Mouse (Mus musculus): Measurements from ENCODE around the gene Mindy4.

Gene Mindy4

DNA sequence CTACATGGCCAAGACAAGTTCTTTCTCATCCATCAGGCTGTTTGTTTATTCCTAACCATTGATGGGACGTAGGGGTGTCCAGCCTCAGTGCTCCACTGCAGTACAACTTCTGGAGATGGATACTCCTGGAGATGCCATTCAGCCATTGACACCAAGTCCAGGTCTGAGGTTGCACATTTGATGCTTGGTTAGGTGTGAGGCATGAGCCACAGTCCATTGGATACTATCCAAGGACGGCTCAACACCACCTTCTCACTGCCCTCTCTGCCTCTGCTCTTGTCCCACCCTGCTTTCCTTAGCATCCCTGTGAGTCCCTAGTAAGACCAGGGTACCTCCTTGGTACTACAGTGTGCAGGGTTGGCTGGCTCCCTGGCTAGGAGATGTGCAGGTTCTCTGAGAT is 96.7 kb downstream of the Mindy4 start:
- no peak for DNase-seq (ENCODE audit: low spot score in 2 of 2)

DNA sequence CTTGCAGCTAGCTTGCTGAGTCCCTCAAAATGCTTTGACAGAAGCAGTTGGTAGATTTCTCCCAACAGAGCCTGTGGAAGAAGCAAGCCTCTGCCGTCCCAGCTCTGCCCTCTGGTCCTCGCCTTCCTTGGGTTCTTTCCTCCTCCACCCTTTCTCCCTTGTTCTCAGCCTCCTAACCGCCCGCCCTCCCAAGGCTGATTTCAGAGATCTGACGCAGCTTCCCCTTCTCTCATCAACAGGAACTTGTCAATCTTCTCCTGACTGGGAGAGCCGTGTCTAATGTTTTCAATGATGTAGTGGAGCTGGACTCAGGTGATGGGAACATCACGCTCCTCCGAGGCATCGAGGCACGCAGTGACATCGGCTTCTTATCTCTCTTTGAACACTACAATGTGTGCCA is 97.5 kb downstream of the Mindy4 start:
- DNase-seq (ENCODE audit: low spot score in 2 of 2), result no peak

DNA sequence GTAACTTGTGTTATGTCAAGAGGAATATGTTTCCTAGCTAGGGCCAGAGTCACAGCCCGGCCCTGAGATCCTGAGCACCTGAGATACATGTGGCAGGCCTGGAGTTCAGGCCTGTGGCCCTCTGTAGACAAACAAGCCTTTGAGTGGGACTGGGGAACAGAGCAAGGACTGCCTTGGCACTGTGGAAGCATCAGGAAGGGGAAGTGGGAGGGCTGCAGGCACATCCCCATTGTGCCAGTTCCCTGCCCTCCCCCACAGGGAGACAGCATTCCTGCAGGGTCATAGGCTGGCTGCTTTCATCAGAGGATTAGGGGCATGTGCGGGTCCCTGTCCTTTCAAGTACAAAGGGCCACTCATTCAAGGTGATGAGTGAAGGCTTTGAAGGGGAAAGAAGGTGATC is 107.0 kb downstream of the Mindy4 start:
- DNase-seq (ENCODE audit: low spot score in 2 of 2), result no peak

DNA sequence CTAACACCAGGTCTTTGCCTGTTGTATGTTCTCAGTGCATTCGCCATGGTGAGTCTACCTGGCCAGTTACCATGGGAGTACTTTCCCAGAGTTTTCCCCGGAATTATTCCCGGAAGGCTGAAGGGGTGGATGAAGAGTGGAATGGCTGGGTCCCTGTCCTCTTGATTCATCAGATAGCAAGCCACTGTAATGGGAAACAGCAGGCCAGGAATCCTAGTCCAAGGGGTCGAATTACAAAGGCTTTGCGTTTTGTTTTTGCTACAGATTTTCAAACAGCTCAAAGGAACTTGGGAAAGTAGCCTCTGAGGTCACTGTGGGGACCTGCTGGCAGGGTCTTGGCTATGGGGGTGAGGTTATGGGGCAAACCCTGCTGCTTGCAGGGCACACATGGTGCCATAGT is 108.8 kb downstream of the Mindy4 start:
- no peak for DNase-seq (ENCODE audit: low spot score in 2 of 2)

DNA sequence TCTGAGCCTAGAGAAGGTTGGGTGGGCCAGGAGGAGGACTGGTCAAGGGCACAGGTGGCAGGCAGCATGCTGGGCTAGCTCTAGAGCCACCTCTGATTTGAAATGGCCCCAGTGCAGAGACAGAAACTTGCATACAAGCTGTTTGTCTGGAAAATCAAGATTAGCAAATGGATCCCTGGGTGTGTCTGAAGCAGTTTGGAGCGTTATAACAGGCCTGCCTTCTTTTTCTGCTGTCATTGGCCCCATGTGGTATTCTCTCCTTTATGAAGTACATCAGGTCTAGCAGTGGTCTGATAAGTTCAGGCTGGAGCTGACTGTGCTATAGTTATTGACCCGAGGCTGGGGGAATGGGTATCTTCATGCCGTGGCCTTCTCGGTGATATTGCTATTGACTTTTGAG is 110.7 kb downstream of the Mindy4 start:
- DNase-seq (ENCODE audit: low spot score in 2 of 2), result no peak

DNA sequence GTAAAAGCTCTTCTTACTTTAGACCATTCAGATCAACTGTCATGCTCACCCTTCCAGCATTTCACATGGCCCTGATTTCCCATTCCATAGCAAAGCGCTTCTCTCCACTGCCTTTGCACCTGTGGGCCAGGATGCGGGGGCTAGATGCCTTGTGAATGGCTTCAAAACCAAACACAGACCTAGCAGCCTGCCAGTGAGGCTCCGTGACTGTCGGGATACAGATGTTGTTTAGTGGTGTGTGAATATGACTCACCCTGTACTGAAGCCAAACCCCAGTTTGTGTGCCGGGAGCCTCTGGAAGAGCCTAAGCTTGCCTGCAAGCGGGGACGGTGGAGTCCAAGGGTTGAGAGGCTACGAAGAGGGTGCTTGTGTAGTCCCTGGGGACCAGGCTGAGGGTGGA is 111.4 kb downstream of the Mindy4 start:
- no peak for DNase-seq (ENCODE audit: low spot score in 2 of 2)

DNA sequence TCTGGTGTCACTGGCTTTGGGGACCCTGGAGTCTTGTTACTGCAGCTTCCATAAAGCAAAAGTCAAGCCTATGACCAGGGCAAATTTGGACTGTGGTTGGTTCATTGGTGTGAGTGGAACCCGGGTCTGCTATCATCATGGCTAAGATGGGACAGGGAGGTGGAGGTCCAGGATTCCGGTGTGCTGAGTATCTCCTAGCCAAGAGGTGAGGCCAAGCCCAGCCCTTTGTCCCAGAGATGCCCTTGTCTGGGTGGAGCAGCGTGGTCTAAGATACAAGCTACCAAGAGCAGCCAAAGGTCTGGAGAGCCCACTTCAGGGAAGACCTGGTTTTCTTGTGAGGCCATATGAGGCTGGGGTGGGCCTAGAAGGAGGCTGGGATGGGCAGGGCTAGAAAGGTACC is 115.4 kb downstream of the Mindy4 start:
- no peak for DNase-seq (ENCODE audit: low spot score in 2 of 2)

DNA sequence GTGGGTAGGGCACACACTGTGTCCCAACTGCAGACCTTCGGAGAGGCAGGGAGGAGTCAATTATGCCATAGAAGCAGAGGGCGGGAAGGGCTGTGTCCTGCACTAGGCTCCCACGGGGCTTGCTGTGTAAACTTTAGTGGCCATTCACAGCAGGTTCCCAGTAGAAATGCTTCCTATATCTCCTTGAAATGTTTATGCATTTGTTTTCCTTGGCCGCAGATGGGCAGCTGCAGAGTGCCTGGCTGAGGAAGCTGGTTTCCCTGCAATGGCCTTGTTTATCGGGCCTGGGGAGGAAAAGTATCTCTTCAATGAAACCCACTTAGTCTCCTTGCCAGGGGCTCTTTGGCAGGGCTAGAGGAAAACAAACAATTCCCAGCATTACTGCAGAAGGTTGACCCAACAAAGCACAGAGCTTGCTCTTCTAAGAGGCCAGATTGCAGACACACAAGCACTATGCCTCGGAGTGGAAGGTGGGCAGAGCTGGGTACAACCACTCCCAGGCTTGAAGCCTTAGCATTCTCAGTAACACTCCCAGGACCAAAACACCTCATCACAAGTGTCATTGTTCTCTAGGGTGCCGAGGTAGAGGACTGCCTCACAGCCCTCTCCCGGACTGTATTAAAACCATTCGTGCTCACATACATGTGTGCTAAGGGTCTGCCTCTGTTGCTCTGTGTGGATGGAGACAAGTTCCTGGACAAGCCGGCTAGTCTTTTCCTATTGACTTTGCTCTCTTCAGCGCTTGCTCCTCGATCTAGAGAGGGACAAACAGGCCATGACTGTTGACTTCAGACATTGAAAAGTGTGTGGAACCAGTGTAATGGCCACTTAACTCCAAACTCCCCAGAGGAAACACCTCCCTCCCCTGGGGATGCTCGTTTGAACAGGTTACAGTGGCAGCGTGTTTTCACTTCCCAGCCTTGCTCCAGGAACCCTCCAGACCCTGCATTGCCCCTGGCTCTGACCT is 116.7 kb downstream of the Mindy4 start:
- DNase-seq (ENCODE audit: low spot score in 2 of 2), result no peak

DNA sequence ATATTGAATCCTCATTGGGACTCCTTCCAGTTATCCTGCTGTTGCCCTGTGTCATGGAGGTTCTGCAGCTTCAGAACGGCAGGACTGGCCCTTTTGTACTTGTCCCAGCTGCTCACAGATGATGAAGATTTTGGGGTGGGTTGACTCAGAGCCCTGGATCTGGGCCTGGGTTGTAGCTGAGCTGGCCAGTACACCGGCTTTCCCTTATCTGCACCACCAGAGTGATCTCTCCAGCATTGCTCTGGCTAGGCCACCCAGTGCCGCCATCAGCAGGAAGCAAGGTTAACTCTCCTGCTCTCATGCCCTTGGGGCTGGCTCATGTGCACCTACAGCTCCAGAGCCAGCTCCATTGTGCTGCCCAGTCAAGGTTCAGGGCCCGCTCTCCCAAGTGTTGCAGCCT is 117.7 kb downstream of the Mindy4 start:
- no peak for DNase-seq (ENCODE audit: low spot score in 2 of 2)

DNA sequence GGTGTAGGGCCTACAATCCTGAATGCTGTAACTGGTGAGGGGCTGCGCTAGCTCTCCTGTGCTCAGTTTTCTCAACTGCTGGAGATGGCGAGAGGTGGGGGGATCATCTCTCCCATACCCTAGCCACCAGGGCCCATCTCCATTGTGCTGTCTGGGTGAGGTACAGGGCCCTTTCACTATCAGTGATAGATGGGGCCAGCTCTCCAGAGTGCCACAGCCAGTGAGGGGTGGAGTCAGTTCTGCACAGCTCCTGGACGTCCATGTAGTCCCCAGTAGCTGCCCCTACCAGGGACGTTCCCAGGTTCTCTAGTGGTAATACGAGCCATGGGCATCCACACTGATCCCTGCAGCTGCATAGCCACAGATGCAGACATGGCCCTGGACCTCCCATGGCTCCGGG is 118.3 kb downstream of the Mindy4 start:
- DNase-seq (ENCODE audit: low spot score in 2 of 2), result no peak

DNA sequence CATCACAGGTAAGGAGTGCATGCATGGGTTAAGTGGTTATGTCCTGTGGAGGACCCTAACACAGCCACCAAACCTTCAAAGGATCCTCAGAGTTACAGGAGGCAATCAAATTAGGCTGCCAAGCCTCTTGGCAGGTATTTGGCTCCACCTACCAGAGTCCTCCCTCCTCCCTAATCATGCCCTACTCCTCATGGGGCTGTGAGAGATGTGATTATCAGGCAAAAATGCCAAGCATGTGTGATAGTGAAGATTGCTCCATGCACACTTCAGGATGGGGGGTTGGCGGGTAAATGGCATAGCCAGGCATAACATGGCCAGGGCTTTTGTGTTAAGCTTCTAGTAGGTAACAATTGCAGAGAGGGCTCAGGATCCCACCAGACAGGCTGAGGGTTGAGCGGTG is 119.8 kb downstream of the Mindy4 start:
- no peak for DNase-seq (ENCODE audit: low spot score in 2 of 2)

DNA sequence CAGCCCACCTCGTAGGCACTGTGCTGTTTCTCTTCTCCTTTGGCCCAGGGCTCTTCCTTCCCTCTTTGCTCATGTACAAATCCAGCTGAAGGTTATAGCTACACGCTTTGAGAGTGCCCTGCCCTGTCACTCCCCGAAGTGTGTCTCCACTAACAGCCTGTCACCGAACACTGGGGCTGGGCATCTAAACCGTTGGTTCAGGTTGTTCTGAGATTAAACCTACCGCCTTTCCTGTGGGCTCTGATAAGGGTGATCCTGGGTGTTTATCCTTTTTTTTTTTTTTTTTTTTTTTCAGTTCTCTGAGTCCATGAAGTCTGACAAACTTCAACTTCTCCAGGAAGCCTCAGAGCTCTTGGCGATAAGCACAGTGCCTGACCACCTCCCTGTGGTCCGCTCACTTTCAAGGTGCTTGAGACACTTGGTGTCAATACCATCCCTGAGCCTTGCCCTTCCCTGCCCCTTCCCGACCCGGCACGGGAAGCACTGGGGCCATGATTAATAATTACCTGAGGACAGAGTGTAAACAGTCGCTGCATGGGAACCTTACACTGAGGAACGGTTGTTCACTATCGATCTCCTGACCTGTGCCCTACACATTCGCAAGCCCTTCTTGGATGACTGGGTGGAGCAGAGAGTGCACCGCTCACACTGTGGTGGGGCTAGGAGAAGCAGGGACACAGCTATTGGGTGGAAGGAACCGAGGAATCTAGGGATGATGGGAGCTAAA is 120.9 kb downstream of the Mindy4 start:
- DNase-seq (ENCODE audit: low spot score in 2 of 2), result no peak

DNA sequence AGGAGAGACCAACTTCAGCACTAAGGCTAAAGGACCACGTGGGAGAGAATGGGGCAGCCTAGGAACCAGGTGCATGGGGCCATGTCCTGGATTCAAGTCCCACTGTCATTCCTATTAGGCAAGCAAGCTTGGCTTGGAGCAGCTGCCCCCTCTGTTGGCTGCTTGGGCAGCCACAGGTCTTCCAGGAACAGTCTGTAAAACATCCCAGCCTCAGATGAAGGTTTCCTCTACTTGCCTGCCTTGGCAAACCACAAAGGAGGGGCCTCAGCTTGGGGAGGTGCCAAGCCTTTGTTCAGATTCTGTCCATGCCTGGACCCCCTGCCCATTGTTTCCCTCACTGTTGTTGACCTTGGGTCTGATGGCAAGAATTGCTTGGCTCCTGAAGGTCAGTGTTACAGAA is 121.6 kb downstream of the Mindy4 start:
- no peak for DNase-seq (ENCODE audit: low spot score in 2 of 2)

DNA sequence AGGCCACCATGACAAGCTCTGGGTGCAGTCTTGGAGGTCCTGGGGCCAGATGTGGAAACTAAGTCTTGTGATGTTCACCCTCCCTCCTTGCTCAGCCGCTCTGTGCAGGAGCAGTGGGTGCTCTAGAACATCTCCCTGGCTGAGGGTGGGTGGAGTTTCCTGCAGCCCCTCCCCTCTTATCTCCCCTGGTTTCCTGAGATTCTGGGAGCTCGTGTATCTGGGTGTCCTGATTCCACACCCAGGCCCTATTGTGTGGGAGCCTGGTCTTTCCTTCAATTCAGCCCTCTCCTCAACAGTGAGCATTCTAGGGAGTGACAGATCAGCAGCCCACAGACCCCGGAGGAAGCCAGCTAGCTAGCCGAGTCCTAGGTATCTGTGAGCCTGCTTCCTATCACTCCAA is 123.1 kb downstream of the Mindy4 start:
- no peak for DNase-seq (ENCODE audit: low spot score in 2 of 2)

DNA sequence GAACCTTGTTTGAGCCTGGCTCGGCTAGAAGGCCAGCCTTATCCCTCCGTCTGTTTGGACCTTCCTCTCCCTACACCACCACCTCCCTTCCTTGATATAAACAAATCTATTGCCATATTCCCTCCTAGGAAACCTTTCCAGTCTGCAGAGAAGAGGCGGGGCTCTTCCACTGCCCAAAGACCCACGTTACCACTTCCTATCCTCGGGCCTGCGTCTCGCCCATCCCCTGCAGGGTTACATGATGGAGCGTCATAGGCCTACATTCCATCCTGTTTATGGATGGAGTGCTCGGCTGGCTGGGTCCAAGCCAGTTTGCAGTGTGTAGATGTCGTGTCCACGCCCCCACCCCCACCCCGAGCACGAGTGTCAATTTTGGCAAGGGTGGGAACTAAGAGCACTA is 124.1 kb downstream of the Mindy4 start:
- no peak for DNase-seq (ENCODE audit: low spot score in 2 of 2)

DNA sequence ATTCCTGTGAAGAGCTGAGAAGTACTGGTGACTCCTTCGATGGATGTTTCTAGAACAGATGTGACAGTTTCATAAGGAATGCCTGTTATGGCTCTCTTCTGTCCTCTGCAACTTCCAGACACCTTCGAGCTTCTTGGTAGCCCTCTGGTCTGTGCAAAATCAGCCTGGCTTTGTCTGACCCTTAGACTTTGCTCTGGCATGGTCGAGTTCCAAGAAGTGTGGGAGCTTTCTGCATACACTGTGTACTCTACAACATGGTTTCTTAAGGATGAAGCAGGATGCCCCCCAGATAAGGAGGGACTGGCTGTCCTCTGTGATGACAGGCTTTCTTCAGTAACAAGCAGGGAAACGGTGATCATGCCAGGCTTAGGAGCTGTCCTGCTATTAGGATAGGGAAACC is 125.0 kb downstream of the Mindy4 start:
- no peak for DNase-seq (ENCODE audit: low spot score in 2 of 2)

DNA sequence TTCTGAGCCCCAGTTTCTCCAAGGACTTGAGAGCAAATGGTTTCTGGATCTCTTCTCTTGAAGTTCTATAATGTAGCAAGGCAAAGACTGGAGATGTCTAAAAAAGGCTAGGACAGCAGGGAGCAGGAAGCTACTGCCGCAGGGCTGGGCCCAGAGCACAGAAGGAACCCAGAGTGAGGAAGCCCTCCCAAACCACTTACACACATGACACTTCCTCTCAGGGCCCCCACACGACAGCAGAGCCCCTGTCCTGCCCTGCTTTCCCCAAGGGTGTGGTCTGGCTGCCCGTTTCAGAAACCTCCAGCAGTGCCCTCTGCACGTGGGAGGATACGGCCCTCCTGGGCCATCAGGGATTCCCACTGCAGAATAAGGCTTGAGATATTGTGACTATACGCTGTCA is 128.1 kb downstream of the Mindy4 start:
- DNase-seq (ENCODE audit: low spot score in 2 of 2), result no peak

DNA sequence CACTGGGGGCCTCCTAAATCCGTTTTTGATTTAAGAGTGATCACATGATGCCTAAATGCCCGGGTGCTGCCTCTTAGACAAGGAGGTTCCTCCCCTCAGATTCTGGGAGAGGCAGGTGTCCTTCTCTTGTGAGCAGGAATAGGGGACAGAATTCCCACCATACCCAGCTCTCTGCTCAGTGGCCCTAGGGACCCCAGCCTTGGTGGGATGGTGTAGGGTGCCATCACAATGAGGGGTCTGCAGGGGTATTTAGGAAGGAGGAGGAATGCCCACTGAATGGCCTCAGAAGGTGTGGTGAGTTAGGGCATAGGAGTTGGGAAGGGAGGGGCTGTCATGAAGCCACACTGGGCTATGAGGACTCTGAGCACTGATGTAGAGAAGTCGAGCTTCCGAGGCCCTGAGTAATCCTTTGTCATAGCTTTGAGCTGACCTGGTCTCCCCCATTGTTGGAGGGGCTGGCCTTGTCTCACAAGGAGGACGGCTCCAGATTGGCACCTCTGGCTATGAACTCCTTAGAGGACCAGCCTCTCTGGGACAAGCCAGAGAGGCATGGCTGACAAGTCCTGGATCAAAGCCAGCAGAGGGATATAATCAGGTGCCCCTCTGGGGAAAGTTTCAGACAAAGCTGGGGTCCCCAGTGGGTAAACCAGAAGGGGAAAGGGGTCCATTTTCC is 129.1 kb downstream of the Mindy4 start:
- no peak for DNase-seq (ENCODE audit: low spot score in 2 of 2)

DNA sequence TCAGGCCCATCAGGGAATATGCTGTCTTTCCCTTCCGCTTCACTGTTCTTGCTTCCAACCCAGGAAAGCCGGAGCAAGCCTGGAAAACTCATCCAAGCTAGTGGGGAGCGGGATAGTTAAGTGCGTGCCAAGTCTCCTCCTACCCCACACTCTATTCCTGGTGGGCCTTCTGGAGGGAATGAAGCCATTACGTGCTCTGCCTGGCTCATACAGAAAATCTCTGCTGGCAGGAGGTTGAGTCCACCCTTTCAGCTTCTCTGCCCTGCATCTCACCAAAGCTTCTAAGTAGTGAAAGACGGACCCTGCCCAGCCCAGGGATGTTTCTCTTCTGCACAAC is 129.6 kb downstream of the Mindy4 start:
- DNase-seq (ENCODE audit: low spot score in 2 of 2), result no peak

DNA sequence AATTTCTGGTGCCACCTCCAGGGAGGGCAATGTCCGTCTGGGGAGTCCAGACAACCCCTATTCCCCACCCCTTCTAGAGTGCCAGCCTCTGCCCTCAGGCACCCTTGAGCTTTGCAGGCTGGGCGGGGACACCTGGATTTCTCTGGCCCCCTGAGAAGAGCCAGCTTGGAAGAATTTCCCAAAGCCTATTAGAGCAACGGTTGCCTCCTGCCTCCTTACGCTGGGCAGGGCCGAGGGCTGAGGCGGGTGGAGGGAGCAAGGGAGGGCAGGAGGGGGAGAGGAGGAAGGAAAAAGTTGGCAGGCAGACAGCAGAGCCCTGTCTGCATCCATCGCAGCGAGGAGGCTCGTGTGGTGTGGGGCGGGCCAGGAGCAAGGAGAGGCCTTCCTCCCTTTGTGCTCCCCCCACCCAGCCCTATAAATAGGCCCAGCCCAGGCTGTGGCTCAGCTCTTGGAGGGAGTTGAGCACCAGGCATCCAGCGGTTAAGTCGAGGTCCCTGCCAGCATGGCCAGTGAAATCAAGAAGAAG is 132.9 kb downstream of the Mindy4 start, which contains the start of gene Aqp1:
Gene Aqp1, plus strand, starts transcription at position 444 of the 526 bp plus-strand sequence.
- DNase-seq (ENCODE audit: low spot score in 2 of 2), result peak; percentile 62 to 70

DNA sequence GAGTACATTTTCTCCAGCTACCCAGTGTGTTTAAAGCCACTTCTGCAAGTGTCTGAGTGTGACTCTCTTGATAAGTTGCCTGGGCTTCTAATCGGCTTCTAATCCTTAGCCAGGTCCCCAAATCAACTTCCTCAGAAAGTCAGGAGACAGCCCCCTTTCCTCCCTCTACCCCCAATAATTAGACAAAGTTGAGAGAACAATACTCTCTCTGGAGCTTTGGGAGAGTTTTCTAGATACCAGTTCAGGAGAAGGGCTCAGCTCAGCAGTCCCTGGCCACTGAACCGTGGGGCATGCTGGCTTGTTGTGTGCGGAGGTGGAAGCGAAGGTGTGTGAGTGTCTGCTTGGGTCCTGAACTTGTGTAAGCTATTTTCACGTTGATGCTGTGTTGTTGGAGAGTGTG is 134.1 kb downstream of the Mindy4 start:
- DNase-seq (ENCODE audit: low spot score in 2 of 2), result no peak

DNA sequence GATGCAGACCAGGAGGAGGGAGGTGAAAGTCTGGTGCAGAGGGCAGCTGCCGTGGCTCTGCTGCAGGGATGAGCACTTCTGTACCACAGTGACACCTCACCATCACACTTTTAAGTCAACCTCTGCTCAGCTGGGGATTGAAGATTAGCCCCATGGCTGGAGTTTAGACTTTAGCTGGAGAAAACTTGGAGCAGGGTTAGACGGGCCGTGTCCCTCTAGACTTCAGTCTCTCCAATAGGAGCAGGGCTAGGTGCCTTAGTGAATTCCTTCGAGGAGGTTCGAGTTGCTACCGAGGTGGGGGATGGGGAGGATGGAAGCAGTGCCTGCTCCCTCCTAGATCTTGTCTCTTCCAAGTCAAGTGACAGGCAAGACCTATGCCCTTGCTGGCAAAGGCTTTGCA is 134.9 kb downstream of the Mindy4 start:
- DNase-seq (ENCODE audit: low spot score in 2 of 2), result no peak
